Mouse (Mus musculus) layer of hippocampus, postnatal 25 days (tissue): ENCODE measurements around the gene Mospd3. TPM values are rescaled to one million over a fixed set of nuclear protein-coding genes. Genes with fewer than 3 reads are reported as not detected.

Experiments used
- total RNA-seq, 2 experiments: library from RNA; stranded (reverse); gene quantifications; 2 replicates each; pipeline ENCODE4 v1.2.3; 2021

The Mospd3 gene
- total RNA-seq, 2 experiments from 2014 or later, result 33.6 TPM

Other genes with a start within 250 kb of the Mospd3 start
- under 1 TPM; 0.14 to 0.22 TPM for gene Zan, start 124.0 kb downstream of the Mospd3 start, total RNA-seq
- 10 to 100 TPM; 33.6 to 34.6 TPM for gene Pop7, start 98.5 kb downstream of the Mospd3 start, total RNA-seq
- 10 to 100 TPM; 44.8 to 54.9 TPM for gene Gigyf1, start 82.5 kb downstream of the Mospd3 start, total RNA-seq
- not detected for gene Epo, start 67.8 kb downstream of the Mospd3 start, total RNA-seq
- 100 to 1,000 TPM; 648 to 692 TPM for gene Gnb2, start 67.5 kb downstream of the Mospd3 start, total RNA-seq
- gene Actl6b, start 47.5 kb downstream of the Mospd3 start, total RNA-seq, result 100 to 1,000 TPM; 129 to 132 TPM
- 10 to 100 TPM; 13.3 to 15.8 TPM for gene Tfr2, start 31.2 kb downstream of the Mospd3 start, total RNA-seq
- 1 to 10 TPM; 6.7 to 9.2 TPM for gene Pcolce, start 12.7 kb upstream of the Mospd3 start, total RNA-seq
- under 1 TPM; 0.27 to 0.31 TPM for gene Fbxo24, start 27.9 kb upstream of the Mospd3 start, total RNA-seq
- 10 to 100 TPM; 19.3 to 23.5 TPM for gene Lrch4, start 28.1 kb upstream of the Mospd3 start, total RNA-seq
- gene Gm20605, start 28.1 kb upstream of the Mospd3 start, total RNA-seq, result 10 to 100 TPM; 12.7 to 15.8 TPM
- 10 to 100 TPM in 1 of 2 experiments, 1 to 10 TPM in 1; 3.1 to 13.9 TPM for gene Sap25, start 40.3 kb upstream of the Mospd3 start, total RNA-seq
- not detected for gene Irs3, start 44.7 kb upstream of the Mospd3 start, total RNA-seq
- 10 to 100 TPM; 61.8 to 63.9 TPM for gene Agfg2, start 83.7 kb upstream of the Mospd3 start, total RNA-seq
- gene Nyap1, start 140.5 kb upstream of the Mospd3 start, total RNA-seq, result 10 to 100 TPM; 63.9 to 65.5 TPM
- 100 to 1,000 TPM; 203 to 214 TPM for gene Tsc22d4, start 144.7 kb upstream of the Mospd3 start, total RNA-seq
- 10 to 100 TPM; 24.7 to 26.2 TPM for gene Ppp1r35, start 177.8 kb upstream of the Mospd3 start, total RNA-seq
- 10 to 100 TPM; 40.1 to 42.8 TPM for gene Mepce, start 186.6 kb upstream of the Mospd3 start, total RNA-seq
- gene Zcwpw1, start 186.7 kb upstream of the Mospd3 start, total RNA-seq, result 1 to 10 TPM; 6.1 to 6.2 TPM
- under 1 TPM; 0.82 to 0.91 TPM for gene Pilra, start 235.2 kb upstream of the Mospd3 start, total RNA-seq